Mouse (Mus musculus) layer of hippocampus, postnatal 36 days (tissue): Measurements from ENCODE around the gene Stox1. TPM values are rescaled to one million over a fixed set of nuclear protein-coding genes. Genes with fewer than 3 reads are reported as not detected.
"Not testable (repeated sequence)": the region's sequence is repeated elsewhere in the genome, so short reads cannot be mapped to it uniquely, and the experiment has no call there.

Source experiments
- DNase-seq, 2 experiments: peaks; one replicate each; pipeline ENCODE4 v3.0.0; 2022
- total RNA-seq, 2 experiments: library from RNA; stranded (reverse); gene quantifications; 2 replicates each; pipeline ENCODE4 v1.2.3; 2021

The Stox1 gene
- 1 to 10 TPM; 1.9 to 4.1 TPM for total RNA-seq

GRCm38 (mm10) chr10:62725771-62726687 is at the start of gene Stox1:
Gene Stox1 (minus strand): TSS chr10:62726128.
- DNase-seq = peak; percentile 61

DNA sequence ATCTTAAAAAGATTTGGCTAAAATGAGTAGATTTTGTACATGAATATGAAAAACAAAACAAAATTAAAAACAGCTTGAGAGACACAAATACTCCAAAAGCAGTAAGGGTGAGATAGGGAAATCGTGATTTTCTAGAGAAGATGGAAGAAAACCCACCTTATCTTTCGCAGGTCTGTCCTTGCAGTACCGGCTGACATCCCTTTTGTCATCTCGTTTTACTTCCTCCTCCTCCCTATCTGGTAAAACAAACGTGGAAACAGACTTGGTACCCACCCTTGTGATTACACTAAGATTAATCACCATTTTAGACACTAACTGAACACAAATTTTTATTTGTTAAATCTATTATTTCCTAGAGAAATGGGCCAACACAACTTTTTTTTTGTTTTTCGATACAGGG is 24.9 kb upstream of the Stox1 start:
- DNase-seq = no peak

- DNase-seq = no peak
These were observed 14.2 kb upstream of the Stox1 start for GRCm38 (mm10) chr10:62739961-62740737.

GRCm38 (mm10) chr10:62736965-62737688 is 11.2 kb upstream of the Stox1 start:
- DNase-seq = no peak

DNA sequence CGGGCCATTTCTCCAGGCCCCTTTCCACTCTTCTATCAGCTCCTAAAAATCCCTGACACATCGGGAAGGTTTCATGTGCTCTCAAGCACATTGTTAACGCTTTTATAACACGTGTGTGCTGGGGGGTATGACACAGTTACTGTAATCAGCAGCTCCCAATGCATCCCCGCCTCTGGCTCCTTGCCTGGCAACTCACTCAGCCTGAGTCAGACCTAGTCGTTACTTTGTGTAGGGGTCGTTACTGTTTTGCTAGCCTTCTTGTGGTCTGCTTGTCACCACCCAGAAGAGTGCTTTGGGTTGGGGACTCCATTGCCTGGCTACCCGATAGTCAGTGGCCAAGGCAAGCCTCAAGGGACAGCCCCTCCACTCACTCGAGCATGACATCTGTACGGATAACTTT is 4.9 kb upstream of the Stox1 start:
- no peak for DNase-seq

- no peak for DNase-seq
These were observed 992 bp downstream of the Stox1 start for GRCm38 (mm10) chr10:62724936-62725335.

- DNase-seq = no peak
These were observed 3.2 kb downstream of the Stox1 start for GRCm38 (mm10) chr10:62722701-62723100.

DNA sequence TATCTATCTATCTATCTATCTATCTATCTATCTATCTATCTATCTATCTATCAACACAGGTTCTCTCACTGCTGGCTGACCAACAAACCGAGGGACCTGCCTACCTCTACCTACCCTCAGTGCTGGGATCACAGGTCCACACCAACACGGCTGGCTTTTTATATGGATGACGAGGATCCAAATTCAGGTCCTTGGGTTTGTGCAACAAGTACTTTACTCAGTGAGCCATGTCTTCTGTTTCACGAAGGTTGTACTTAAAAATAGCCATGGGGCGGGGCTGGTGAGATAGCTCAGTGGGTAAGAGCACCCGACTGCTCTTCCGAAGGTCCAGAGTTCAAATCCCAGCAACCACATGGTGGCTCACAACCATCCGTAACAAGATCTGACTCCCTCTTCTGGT is 5.4 kb downstream of the Stox1 start:
- DNase-seq = not testable (repeated sequence)

DNA sequence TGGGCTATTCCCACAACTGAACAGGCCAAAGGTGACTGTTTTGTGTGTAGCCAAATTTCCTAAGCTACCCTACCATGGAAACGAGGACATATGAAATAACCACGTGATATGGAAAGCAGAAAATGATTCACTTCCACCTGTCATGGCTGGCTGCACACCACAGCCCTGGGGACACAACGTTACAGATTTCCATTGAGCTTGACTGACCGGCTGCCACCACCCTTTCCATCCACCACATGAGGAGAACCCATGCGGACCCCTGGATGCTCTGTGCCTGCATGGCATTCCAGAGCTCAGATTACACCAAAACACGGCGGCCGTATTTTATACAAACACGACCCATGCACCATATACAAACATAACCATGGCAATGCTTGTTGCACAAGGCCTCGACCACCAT is 12.5 kb downstream of the Stox1 start:
- DNase-seq = no peak

- DNase-seq = no peak
These were observed 22.3 kb downstream of the Stox1 start for GRCm38 (mm10) chr10:62703579-62703978.

GRCm38 (mm10) chr10:62702436-62702835 is 23.5 kb downstream of the Stox1 start:
- DNase-seq = no peak

GRCm38 (mm10) chr10:62692771-62693170 is 33.2 kb downstream of the Stox1 start:
- no peak for DNase-seq

- DNase-seq = no peak
These were observed 33.7 kb downstream of the Stox1 start for GRCm38 (mm10) chr10:62692244-62692643.

- DNase-seq = no peak
These were observed 38.8 kb downstream of the Stox1 start for GRCm38 (mm10) chr10:62687032-62687674.

DNA sequence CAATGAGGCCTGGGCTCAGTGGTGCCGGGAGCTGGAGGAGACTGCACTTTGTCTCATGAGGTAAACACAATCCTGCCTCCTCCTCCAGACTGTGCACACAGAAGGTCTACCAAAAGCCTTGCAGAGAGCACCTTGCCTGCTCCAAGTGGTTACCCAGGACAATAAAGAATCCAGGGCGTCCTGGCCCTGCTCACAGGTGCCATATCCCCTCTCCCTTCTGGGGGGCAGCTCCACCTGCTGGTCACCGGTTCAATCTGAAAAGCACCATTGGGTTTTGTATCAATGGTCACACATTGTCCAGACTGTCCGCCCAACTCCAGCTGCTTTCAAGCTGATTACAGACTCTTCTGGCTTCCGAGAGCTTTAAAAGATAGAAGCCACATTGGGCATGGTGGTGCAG is 42.9 kb downstream of the Stox1 start:
- no peak for DNase-seq

- DNase-seq = no peak
These were observed 46.1 kb downstream of the Stox1 start for GRCm38 (mm10) chr10:62679833-62680232.

- DNase-seq = no peak
These were observed 48.6 kb downstream of the Stox1 start for GRCm38 (mm10) chr10:62677329-62677728.

DNA sequence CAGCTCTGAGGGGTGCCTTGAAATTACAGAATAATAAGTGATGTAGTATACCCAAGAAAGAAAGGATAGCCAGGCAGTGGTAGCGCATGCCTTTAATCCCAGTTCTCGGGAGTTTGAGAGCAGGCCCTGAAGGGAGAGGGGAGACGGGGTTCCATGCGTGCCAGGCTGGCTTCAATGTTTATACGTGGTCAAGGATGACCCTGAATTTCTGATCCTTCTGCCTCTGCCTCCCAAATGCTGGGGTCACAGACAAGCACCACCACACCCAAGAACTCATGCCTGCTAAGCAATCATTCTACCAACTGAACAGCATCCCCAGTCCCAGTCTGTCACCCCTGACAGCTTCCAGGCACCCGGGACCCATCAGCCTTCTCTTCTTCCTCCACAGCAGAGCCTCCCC is 49.7 kb downstream of the Stox1 start:
- no peak for DNase-seq

DNA sequence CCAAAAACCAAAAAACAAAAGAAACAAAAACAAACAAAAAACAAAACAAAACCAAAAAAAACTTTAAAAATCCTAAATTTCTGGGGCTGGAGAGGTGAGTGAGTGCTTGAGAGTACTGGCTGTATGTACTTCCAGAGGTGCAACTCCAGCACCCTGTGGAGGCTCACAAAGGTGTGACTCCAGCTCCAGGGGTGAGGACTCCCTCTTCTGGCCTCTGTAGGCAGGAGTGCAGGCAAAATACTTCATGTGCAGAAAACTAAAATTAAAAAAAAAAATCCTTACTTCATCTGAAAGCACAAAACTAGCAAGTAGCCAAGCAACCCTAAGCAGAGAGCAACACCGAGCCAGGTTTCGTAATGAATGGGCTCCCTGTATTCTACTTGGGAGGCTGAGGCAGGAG is 53.6 kb downstream of the Stox1 start:
- no peak for DNase-seq

DNA sequence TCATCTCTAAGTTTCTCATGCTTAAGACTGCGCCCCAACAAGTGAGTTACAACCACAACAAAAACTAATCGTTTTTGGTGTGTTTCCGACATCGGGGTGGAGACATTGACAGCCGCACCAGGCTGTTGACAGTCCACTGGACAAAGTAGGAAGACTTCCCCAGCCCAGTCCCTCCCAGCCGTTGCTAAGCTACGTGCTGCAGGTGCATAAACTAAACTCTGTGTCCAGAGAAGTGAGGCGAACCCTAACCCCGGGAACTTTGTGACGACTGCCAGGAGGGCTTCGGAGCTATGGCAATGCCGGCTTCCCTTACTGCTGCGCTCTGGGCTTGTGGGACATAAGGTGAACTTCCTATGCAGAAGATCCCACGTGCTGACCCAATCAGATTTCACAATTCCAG is 56.7 kb downstream of the Stox1 start:
- DNase-seq = no peak

DNA sequence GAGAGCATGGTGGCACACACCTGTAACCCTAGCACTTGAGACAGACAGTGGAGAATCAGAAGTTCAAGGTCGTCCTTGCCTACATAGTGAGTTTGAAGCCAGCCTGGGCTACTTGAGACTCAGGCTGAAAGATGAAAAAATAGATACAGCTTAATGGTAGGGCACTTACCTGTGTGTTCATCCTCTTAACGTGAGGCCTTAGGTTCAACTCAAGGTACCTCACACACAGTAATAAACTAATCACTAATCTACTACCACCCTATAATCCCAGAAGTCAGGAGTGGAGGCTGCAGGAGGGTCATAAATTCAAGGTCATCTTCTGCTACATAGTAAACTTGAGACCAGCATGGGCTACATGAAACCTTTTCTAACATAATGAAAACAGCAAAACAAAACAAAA is 57.5 kb downstream of the Stox1 start:
- DNase-seq = no peak

GRCm38 (mm10) chr10:62668043-62668442 is 57.9 kb downstream of the Stox1 start:
- no peak for DNase-seq
